Mouse (Mus musculus) brain, embryonic 14.5 days (tissue): ENCODE results near the gene Enam.

Experiments used
- CTCF ChIP-seq: fragments of 200-500 bp; IDR thresholded peaks from 2 replicates; pipeline ENCODE4 v1.5.1; 2012; ENCODE audit warnings: inconsistent platforms, mild to moderate bottlenecking, moderate library complexity, borderline replicate concordance; ENCODE audit not compliant: insufficient read depth, insufficient read length; ENCODE audit errors: extremely low read depth
- POLR2A ChIP-seq: fragments of 200-500 bp; IDR thresholded peaks from 2 replicates; pipeline ENCODE4 v1.6.1; 2012; ENCODE audit warnings: mild to moderate bottlenecking, inconsistent platforms, borderline replicate concordance; ENCODE audit not compliant: poor library complexity, insufficient read depth, insufficient read length, severe bottlenecking; ENCODE audit errors: extremely low read depth

DNA sequence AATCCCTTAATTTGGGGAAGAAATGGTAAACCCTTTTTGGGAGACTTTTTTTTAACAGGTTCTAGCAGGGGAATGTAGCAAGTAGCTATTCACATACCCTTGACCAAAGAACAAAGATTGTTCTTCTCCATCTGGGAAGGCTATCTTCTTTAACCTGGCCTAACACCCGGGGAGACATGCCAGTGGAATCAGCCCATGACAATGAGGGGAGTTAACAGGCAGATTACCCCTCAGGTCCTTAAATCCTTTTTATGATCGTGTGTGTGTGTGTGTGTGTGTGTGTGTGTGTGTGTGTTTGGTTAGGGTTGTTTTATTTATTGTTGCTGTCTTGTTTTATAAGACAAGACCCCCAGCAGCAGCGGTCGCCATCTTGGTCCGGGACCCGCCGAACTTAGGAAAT lies 57.8 kb downstream of the Enam start:
- no peak for TF ChIP-seq POLR2A
- TF ChIP-seq CTCF: no peak
